Mouse (Mus musculus) G1E (cell line): ENCODE data around the gene Hsd17b7.

Source experiments
- CTCF ChIP-seq: IDR thresholded peaks from 2 replicates; pipeline ENCODE4 v1.5.1; 2012; ENCODE audit warnings: low read depth, low read length, inconsistent platforms, mixed read lengths
- GATA1 ChIP-seq: IDR thresholded peaks from 2 replicates; pipeline ENCODE4 v1.6.1; 2012; ENCODE audit warnings: borderline replicate concordance, low read length, inconsistent platforms, mixed read lengths

- no peak for TF ChIP-seq CTCF
- TF ChIP-seq GATA1, result no peak
Observed at GRCm38 (mm10) chr1:169932122-169932746, 36.8 kb downstream of the Hsd17b7 start.
